Mouse (Mus musculus) heart, adult 2 months (tissue): Measurements from ENCODE around the gene Igfbp1.

Experiments
- CTCF ChIP-seq: fragments of 200-600 bp; IDR thresholded peaks from 2 replicates; pipeline ENCODE4 v1.8.1; 2022; ENCODE audit warnings: antibody characterized with exemption, mild to moderate bottlenecking, moderate library complexity
- EP300 ChIP-seq: fragments of 200-500 bp; IDR thresholded peaks from 2 replicates; pipeline ENCODE4 v1.6.1; 2011; ENCODE audit warnings: low read depth, low read length, control low read depth; ENCODE audit not compliant: insufficient read depth
- POLR2A ChIP-seq: fragments of 200-500 bp; IDR thresholded peaks from 2 replicates; pipeline ENCODE4 v1.6.1; 2011; ENCODE audit warnings: mild to moderate bottlenecking, low read depth, low read length, control low read depth; ENCODE audit not compliant: insufficient read depth

GRCm38 (mm10) chr11:7192710-7193109, 4.9 kb upstream of the Igfbp1 start:
- no peak for TF ChIP-seq CTCF
- no peak for TF ChIP-seq POLR2A
- TF ChIP-seq EP300 = no peak
